Mouse (Mus musculus): ENCODE results near the gene Pgpep1. TPM values are rescaled to one million over a fixed set of nuclear protein-coding genes. Genes with fewer than 3 reads are reported as not detected.
A peak's percentile ranks its signal among the peaks of the same experiment; 100 is the strongest.

Pgpep1 gene
- polyA plus RNA-seq, 1 experiment from 2014 or later, result 70.2 TPM

GRCm38 (mm10) chr8:70601271-70601649 is 58.9 kb downstream of the Pgpep1 start:
- Histone ChIP-seq H3K27me3 (no peaks in the 10 kb centered on the region), H3K4me1 (peaks cover 45% of the 10 kb centered on the region), H3K36me3 (no peaks in the 10 kb centered on the region), H3K9me3 (no peaks in the 10 kb centered on the region), H3K4me3 (peak overlapping the region; percentile 19), H3K9ac (replicated peaks) (peak overlapping the region; percentile 26; the same call in 1 of the 2 replicates), H3K4me2 (replicated peaks) (peak overlapping the region; percentile 38), H3K27ac (replicated peaks) (peak overlapping the region; percentile 60)
- peak; percentile 32 for ATAC-seq (replicated peaks)
- WGBS, result 1% methylated on average over 26 of the region's 26 CpGs

- Histone ChIP-seq H3K27ac (replicated peaks) (peak overlapping the region; percentile 60), H3K4me1 (peaks cover 45% of the 10 kb centered on the region), H3K4me2 (replicated peaks) (peak overlapping the region; percentile 38), H3K27me3 (no peaks in the 10 kb centered on the region), H3K4me3 (peak overlapping the region; percentile 19), H3K9me3 (no peaks in the 10 kb centered on the region), H3K36me3 (no peaks in the 10 kb centered on the region), H3K9ac (replicated peaks) (peak overlapping the region; percentile 26)
- WGBS, result 20% methylated on average over 9 of the region's 10 CpGs
- ATAC-seq (replicated peaks), result peak; percentile 3; the same call in 1 of the 2 replicates
Measured at GRCm38 (mm10) chr8:70600473-70601270, 59.5 kb downstream of the Pgpep1 start.

GRCm38 (mm10) chr8:70599507-70600290 is 60.5 kb downstream of the Pgpep1 start:
- Histone ChIP-seq H3K4me1 (peaks cover 55% of the 10 kb centered on the region), H3K4me2 (replicated peaks) (no peak overlapping the region), H3K27me3 (no peaks in the 10 kb centered on the region), H3K9me3 (no peaks in the 10 kb centered on the region), H3K9ac (replicated peaks) (no peak overlapping the region), H3K36me3 (0 out of 2 replicates have a peak, but pooled peaks cover 2% of the 10 kb centered on the region), H3K27ac (replicated peaks) (no peak overlapping the region), H3K4me3 (no peak overlapping the region)
- 87% methylated on average over 12 of the region's 12 CpGs for WGBS
- no peak for ATAC-seq (replicated peaks)

- H3K9ac ChIP-seq (replicated peaks), result peak overlapping the region; percentile 66
- peak; percentile 1; the same call in 1 of the 2 replicates for ATAC-seq (replicated peaks)
- 12% methylated on average over 10 of the region's 10 CpGs for WGBS
- peak overlapping the region; percentile 90 for H3K4me2 ChIP-seq (replicated peaks)
- H3K9me3 ChIP-seq, result no peaks in the 10 kb centered on the region
- no peaks in the 10 kb centered on the region for H3K27me3 ChIP-seq
- peaks cover 63% of the 10 kb centered on the region for H3K4me1 ChIP-seq
- H3K4me3 ChIP-seq, result peak overlapping the region; percentile 49
- H3K27ac ChIP-seq (replicated peaks), result no peak overlapping the region
- 0 out of 2 replicates have a peak, but pooled peaks cover 2% of the 10 kb centered on the region for H3K36me3 ChIP-seq
Measured at GRCm38 (mm10) chr8:70598722-70599121, 61.5 kb downstream of the Pgpep1 start.

- Histone ChIP-seq H3K4me3 (peak overlapping the region; percentile 49), H3K27me3 (no peaks in the 10 kb centered on the region), H3K4me2 (replicated peaks) (peak overlapping the region; percentile 90), H3K27ac (replicated peaks) (peak overlapping the region; percentile 16; the same call in 1 of the 2 replicates), H3K36me3 (0 out of 2 replicates have a peak, but pooled peaks cover 2% of the 10 kb centered on the region), H3K4me1 (peaks cover 67% of the 10 kb centered on the region), H3K9ac (replicated peaks) (peak overlapping the region; percentile 66), H3K9me3 (no peaks in the 10 kb centered on the region)
- peak; percentile 28 for ATAC-seq (replicated peaks)
- under 1% methylated on average over 29 of the region's 29 CpGs for WGBS
Measured at GRCm38 (mm10) chr8:70598283-70598682, 61.9 kb downstream of the Pgpep1 start.

- H3K36me3 ChIP-seq, result 0 out of 2 replicates have a peak, but pooled peaks cover 2% of the 10 kb centered on the region
- H3K4me2 ChIP-seq (replicated peaks), result peak overlapping the region; percentile 90
Measured at GRCm38 (mm10) chr8:70597417-70598272, 62.5 kb downstream of the Pgpep1 start.

GRCm38 (mm10) chr8:70596775-70597416 is 63.3 kb downstream of the Pgpep1 start:
- H3K4me3 ChIP-seq, result peak overlapping the region; percentile 49; the same call in 1 of the 2 replicates
- peak overlapping the region; percentile 90 for H3K4me2 ChIP-seq (replicated peaks)
- 0 out of 2 replicates have a peak, but pooled peaks cover 2% of the 10 kb centered on the region for H3K36me3 ChIP-seq
- WGBS, result 78% methylated on average over 17 of the region's 17 CpGs
- H3K9ac ChIP-seq (replicated peaks), result peak overlapping the region; percentile 66; the same call in 1 of the 2 replicates
- peaks cover 68% of the 10 kb centered on the region for H3K4me1 ChIP-seq
- H3K9me3 ChIP-seq, result no peaks in the 10 kb centered on the region
- no peak for ATAC-seq (replicated peaks)
- no peak overlapping the region for H3K27ac ChIP-seq (replicated peaks)
- H3K27me3 ChIP-seq, result no peaks in the 10 kb centered on the region

More at GRCm38 (mm10) chr8:70597417-70598272, 62.5 kb downstream of the Pgpep1 start:
- 6% methylated on average over 66 of the region's 68 CpGs for WGBS
- Histone ChIP-seq H3K27ac (replicated peaks) (peak overlapping the region; percentile 16; the same call in 1 of the 2 replicates), H3K4me1 (peaks cover 68% of the 10 kb centered on the region), H3K9ac (replicated peaks) (peak overlapping the region; percentile 66), H3K9me3 (no peaks in the 10 kb centered on the region), H3K27me3 (no peaks in the 10 kb centered on the region), H3K4me3 (peak overlapping the region; percentile 49)
- no peak for ATAC-seq (replicated peaks)

Other genes starting within 250 kb of the Pgpep1 start
- 41.0 and 42.2 TPM in 2 replicates for gene Crtc1, start 220.8 kb downstream of the Pgpep1 start, polyA plus RNA-seq (2015; fragmentation: Nextera tagmentation; extraction: Ambion mirVana)
- gene Klhl26, start 183.4 kb downstream of the Pgpep1 start, polyA plus RNA-seq (2015; fragmentation: Nextera tagmentation; extraction: Ambion mirVana), result 19.3 and 21.4 TPM in 2 replicates
- gene Tmem59l, start 173.0 kb downstream of the Pgpep1 start, polyA plus RNA-seq (2015; fragmentation: Nextera tagmentation; extraction: Ambion mirVana), result 70.2 and 75.0 TPM in 2 replicates
- 4.3 and 5.3 TPM in 2 replicates for gene Crlf1, start 167.2 kb downstream of the Pgpep1 start, polyA plus RNA-seq (2015; fragmentation: Nextera tagmentation; extraction: Ambion mirVana)
- gene Rex1bd, start 153.6 kb downstream of the Pgpep1 start, polyA plus RNA-seq (2015; fragmentation: Nextera tagmentation; extraction: Ambion mirVana), result 164 and 176 TPM in 2 replicates
- gene Uba52, start 149.6 kb downstream of the Pgpep1 start, polyA plus RNA-seq (2015; fragmentation: Nextera tagmentation; extraction: Ambion mirVana), result 724 and 839 TPM in 2 replicates
- gene Fkbp8, start 132.7 kb downstream of the Pgpep1 start, polyA plus RNA-seq (2015; fragmentation: Nextera tagmentation; extraction: Ambion mirVana), result 433 and 440 TPM in 2 replicates
- gene Kxd1, start 132.4 kb downstream of the Pgpep1 start, polyA plus RNA-seq (2015; fragmentation: Nextera tagmentation; extraction: Ambion mirVana), result 49.8 and 50.2 TPM in 2 replicates
- gene Ell, start 120.9 kb downstream of the Pgpep1 start, polyA plus RNA-seq (2015; fragmentation: Nextera tagmentation; extraction: Ambion mirVana), result 17.4 and 19.2 TPM in 2 replicates
- gene Isyna1, start 66.0 kb downstream of the Pgpep1 start, polyA plus RNA-seq (2015; fragmentation: Nextera tagmentation; extraction: Ambion mirVana), result 116 TPM in 2 replicates
- 114 TPM in 2 replicates for gene Ssbp4, start 51.5 kb downstream of the Pgpep1 start, polyA plus RNA-seq (2015; fragmentation: Nextera tagmentation; extraction: Ambion mirVana)
- gene Lrrc25, start 44.2 kb downstream of the Pgpep1 start, polyA plus RNA-seq (2015; fragmentation: Nextera tagmentation; extraction: Ambion mirVana), result 0.74 and 1.3 TPM in 2 replicates
- not detected in 2 replicates for gene Gdf15, start 27.9 kb downstream of the Pgpep1 start, polyA plus RNA-seq (2015; fragmentation: Nextera tagmentation; extraction: Ambion mirVana)
- 211 and 228 TPM in 2 replicates for gene Lsm4, start 12.9 kb upstream of the Pgpep1 start, polyA plus RNA-seq (2015; fragmentation: Nextera tagmentation; extraction: Ambion mirVana)
- gene Jund, start 38.6 kb upstream of the Pgpep1 start, polyA plus RNA-seq (2015; fragmentation: Nextera tagmentation; extraction: Ambion mirVana), result 89.0 and 96.0 TPM in 2 replicates
- 0.13 and 0.14 TPM in 2 replicates for gene Iqcn, start 43.1 kb upstream of the Pgpep1 start, polyA plus RNA-seq (2015; fragmentation: Nextera tagmentation; extraction: Ambion mirVana)
- gene Gm3336, start 58.2 kb upstream of the Pgpep1 start, polyA plus RNA-seq (2015; fragmentation: Nextera tagmentation; extraction: Ambion mirVana), result not detected in 2 replicates
- gene Pde4c, start 63.3 kb upstream of the Pgpep1 start, polyA plus RNA-seq (2015; fragmentation: Nextera tagmentation; extraction: Ambion mirVana), result 0.13 and 0.22 TPM in 2 replicates
- 319 and 328 TPM in 2 replicates for gene Rab3a, start 94.3 kb upstream of the Pgpep1 start, polyA plus RNA-seq (2015; fragmentation: Nextera tagmentation; extraction: Ambion mirVana)
- gene Mpv17l2, start 100.6 kb upstream of the Pgpep1 start, polyA plus RNA-seq (2015; fragmentation: Nextera tagmentation; extraction: Ambion mirVana), result 51.5 and 57.7 TPM in 2 replicates
- 126 and 127 TPM in 2 replicates for gene Pik3r2, start 116.3 kb upstream of the Pgpep1 start, polyA plus RNA-seq (2015; fragmentation: Nextera tagmentation; extraction: Ambion mirVana)
- 24.6 and 25.0 TPM in 2 replicates for gene Mast3, start 144.7 kb upstream of the Pgpep1 start, polyA plus RNA-seq (2015; fragmentation: Nextera tagmentation; extraction: Ambion mirVana)
- gene Il12rb1, start 148.1 kb upstream of the Pgpep1 start, polyA plus RNA-seq (2015; fragmentation: Nextera tagmentation; extraction: Ambion mirVana), result 0.08 and 0.18 TPM in 2 replicates
- 9.0 and 9.6 TPM in 2 replicates for gene Arrdc2, start 179.3 kb upstream of the Pgpep1 start, polyA plus RNA-seq (2015; fragmentation: Nextera tagmentation; extraction: Ambion mirVana)
- gene Kcnn1, start 202.9 kb upstream of the Pgpep1 start, polyA plus RNA-seq (2015; fragmentation: Nextera tagmentation; extraction: Ambion mirVana), result 12.4 and 14.3 TPM in 2 replicates
- gene Ccdc124, start 213.5 kb upstream of the Pgpep1 start, polyA plus RNA-seq (2015; fragmentation: Nextera tagmentation; extraction: Ambion mirVana), result 160 and 166 TPM in 2 replicates
- gene Slc5a5, start 232.4 kb upstream of the Pgpep1 start, polyA plus RNA-seq (2015; fragmentation: Nextera tagmentation; extraction: Ambion mirVana), result 1.4 and 1.6 TPM in 2 replicates
- gene Rpl18a, start 237.0 kb upstream of the Pgpep1 start, polyA plus RNA-seq (2015; fragmentation: Nextera tagmentation; extraction: Ambion mirVana), result 2,771 and 2,787 TPM in 2 replicates
- gene Map1s, start 245.5 kb upstream of the Pgpep1 start, polyA plus RNA-seq (2015; fragmentation: Nextera tagmentation; extraction: Ambion mirVana), result 60.1 and 62.0 TPM in 2 replicates

Data from forebrain, embryonic 15.5 days (tissue).